Mouse (Mus musculus) c-Kit-negative CD71-positive TER-119-positive erythroid progenitor cells, embryonic 14.5 days (primary cell): ENCODE measurements around the gene Thada.
"Not testable (repeated sequence)": the region's sequence is repeated elsewhere in the genome, so short reads cannot be mapped to it uniquely, and the experiment has no call there.

Experiments
- DNase-seq: peaks from one replicate; pipeline ENCODE4 v3.0.0-alpha.2; 2013; ENCODE audit warnings: low read depth, low spot score

Thada gene

DNA sequence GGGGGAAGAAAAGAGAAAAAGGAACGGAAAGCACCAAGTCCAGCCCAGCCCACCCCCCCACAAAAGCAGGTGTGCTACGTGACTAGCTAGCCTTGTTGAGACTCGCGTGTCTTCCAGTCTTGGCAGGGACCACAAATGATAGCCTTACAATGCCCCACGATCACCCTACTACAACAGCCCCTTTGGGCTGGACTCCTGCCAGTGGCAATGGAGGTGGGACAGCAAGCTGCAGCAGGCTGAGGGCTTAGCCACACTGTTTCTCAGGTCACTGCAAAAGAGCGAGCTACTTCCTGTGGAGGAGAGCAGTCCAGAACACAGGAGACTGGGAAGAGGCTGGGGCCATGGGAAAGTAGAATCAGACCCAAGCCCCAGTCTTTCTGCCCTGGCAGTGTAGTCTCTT, 201.7 kb downstream of the Thada start:
- DNase-seq, result no peak

DNA sequence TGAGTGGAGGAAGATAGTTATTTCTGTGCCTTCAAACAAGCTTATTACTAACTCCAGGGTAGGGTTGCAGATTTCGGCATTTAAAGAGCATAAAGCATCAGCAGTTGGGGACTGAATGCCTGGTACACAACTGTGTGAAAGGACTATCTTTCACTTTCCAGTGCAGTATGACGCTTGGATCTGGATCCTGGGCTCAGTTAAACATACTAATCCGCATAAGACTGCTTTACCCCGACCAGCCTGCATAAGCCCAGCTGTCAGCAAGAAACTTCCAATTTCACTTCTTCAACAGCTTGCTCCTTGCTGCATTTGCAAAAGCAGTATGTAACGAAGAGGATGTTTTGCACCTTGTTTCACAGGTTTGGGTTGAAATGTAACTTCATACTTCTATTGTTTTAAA, 202.4 kb downstream of the Thada start:
- no peak for DNase-seq

DNA sequence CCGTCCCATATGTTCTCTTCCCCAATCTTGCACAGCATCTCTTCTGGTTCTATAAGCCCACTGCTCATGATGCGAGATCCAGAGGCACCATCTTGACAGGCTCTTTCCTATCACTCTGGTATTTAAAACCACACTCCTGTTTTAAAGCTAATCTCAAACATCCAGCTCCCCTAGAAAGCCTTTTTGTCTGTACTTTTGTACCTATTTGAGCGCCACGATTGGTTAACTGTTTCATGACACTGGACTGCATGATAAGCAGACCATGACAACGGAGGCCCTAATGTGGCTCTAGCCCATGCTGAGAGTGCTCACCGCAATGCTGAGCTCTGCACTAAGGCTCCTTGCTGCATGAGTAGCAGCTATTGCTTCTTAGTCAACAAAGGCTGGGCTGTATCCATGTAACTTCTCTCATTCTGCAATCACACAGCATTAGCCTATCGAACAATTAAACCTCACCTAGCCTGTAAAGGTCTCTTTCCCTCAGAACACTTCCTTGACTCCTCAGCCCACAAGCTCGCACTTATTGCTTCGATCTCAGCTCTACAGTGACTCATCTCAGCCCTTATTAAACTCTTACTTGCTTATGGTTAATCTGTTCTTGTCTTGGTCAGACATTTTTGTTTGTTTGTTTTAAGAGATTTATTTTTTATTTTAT, 203.6 kb downstream of the Thada start:
- DNase-seq, result no peak

DNA sequence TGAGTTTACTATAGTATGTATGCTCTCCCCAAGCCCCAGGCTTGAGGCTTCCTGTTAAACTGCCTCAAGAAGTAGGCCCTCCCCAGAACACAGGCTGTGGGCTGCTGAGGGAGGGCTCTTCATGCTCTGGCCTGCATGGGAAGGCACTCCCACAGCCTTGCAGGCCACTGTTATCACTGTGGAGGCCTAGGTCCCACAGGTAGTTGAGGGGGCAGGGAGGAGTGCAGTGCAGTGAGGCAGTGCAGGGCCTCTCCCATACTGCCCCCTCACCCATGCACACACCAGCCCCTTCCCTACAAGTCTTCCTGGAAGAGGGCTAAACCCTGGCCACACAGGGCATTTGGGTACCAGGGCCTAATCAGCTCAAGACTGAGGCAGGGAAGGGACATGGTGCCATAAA, 205.0 kb downstream of the Thada start:
- no peak for DNase-seq

DNA sequence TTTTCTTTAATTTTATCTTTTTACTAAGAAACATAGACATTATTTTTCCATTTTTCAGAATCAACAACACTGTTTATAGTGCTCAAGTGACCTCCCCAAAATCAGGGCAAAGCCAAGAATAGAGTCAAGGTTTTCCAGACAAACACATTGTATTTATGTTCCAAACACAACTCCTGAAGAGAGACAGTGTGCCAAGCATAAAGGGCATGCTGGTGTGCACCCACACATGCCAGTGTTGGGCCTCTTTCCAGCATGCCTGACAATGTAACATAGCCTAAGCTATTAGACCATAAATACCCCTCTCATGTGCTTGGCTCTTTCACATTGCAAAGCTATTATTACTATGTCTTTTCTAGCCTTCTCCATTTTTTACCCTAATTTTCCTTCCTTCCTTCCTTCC, 205.8 kb downstream of the Thada start:
- no peak for DNase-seq

DNA sequence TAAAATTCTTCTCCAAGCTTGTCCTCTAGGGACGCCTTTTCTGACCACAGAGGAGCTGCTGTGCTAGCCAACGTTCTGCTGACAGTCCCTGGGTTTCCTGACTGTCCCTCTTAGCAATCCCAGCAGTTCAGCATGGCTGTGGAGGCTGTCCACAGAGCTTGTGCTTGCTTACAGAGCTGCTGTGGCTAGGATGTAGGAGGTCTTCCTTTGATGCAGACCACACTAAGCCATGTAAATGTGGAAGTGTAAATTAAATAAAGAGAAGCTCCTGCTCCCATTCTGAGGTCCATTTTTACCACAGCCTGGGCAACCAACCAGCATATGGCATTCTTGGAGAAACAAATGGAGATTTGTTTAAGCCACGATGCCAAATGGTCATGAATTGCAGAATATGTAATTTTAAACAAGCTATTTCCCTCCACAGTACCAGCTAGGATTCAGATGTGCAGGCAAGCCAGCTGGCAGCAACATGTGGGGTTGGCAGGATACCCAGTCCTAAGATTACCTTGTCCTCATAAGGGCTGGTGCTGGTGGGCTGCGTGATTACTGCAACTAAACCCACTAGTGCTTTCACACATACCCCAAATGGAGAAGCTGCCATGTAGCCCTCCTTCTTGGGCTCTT, 207.3 kb downstream of the Thada start:
- DNase-seq, result no peak

DNA sequence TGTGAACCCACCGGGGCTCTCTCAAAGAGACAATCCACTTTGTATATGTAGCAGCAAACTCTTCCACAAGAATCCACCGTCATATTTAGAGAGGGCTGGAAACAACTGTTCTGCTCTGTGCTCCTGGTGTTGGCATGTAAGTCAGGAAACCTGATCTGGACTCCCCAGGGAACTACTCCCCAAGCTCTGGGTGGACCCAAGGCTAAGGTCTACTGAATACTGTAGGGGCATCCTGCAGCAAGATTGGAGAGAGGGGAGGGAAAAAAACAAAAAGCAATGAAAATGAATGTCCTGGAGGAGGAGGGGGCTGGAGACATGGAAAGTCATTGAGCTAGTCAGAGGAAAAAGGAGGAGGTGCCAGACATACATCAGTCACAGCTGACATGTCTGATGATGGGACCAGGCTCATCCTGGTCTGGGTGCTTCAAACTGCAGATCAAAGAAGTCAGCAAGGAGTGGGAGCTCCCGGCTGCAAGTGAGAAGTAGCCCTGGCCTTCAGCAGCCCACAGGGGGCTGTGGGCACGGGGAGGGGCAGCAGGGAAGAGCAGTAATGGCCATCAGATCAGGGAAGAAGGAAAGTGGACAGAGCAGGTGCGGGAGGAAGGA, 208.0 kb downstream of the Thada start:
- no peak for DNase-seq

DNA sequence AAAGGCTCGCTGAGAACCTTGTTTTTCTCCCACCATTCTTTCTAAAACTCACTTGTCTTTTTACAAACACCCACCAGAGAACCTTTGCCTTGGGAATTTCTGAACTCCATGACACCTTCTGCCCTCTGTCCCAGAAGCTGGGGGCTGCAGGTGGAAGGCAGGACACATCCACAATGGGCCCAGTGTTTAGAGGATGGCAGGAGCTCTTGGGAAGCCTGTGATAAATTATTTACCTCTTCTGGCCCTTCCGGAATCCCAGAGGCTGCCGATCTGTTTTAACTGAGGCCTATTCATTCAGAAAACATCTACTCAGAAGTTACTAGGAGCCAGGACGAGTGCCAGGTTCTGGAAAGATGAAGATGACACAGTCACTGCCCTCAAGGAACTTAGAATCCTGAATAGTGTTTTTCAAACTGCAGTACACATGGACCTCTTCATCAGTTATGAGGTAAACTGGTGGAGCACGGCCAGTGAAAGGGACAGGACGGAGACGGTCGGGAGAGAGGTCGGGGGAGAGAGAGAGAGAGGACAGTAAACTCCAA, 209.7 kb downstream of the Thada start:
- DNase-seq, result no peak

DNA sequence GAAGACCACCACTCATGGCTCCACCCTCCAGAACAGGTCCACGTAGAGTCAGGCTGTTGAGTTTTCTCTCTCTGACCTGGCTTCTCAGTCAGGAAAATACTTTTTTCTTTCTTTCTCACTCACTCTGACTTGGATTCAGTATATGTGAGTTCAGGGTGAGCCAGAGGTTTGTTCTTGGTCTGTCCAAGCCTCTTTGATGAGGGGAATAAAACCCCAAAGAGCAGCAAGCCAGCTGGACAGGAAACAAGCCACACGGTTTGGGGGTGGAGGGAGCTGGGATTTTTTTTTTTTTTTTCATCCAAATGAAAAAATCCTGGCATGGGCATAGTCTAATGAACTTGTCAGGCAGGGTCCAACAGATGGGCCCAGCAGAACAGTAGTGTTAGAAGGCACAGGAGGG, 210.2 kb downstream of the Thada start:
- DNase-seq, result no peak

DNA sequence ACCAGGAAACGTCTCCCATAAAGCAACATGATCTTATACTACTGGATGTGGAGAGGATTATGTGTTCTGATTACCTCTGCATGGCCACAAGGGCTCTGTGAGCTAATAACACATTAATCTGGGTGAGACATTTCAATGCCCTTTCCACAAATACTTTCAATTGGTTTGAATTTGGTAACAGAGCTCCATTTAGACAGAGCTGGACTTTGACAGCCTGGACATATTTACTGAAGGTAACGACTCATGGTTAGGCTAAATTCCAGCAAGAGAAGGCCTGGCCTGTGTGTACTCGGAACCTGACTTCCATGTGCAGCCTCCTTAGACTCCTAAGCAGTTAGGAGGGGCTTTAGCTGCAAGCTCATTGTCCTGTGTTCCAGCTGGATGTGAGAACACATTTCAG, 214.6 kb downstream of the Thada start:
- DNase-seq, result no peak

DNA sequence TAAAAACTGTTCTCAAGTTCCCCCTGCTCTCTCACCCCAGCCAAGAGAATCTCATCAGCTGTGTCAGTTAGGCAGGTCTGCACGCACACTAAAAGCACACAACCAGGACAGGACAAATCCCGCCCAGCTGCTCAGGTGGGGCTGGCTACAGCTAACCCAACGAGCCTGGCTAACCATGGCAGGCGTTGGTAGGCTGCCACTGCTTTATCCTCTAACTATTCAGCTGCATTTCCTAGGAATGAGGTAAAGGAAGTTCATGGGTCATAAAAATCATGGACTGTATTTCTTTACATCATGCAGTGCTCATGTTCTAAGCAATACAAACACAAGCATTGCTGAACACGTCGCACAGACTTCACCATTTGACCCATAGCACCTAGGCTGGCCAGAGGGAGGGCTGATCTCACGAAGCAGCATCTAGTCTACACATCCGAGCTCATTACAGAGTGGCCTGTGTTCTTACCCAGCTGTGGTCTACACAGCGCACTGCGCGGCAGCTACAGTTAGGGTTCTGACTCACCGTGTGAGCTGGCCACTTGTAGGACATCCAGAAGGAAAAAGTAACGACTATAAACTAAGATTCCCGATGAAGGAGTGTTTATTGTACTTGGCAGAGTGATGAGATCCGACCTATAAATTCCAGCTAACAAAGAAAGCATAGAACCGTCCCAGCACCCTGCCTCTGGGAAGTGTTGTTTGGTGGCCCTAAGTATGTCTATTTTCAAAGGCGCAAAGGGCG, 221.7 kb downstream of the Thada start:
- DNase-seq, result no peak

DNA sequence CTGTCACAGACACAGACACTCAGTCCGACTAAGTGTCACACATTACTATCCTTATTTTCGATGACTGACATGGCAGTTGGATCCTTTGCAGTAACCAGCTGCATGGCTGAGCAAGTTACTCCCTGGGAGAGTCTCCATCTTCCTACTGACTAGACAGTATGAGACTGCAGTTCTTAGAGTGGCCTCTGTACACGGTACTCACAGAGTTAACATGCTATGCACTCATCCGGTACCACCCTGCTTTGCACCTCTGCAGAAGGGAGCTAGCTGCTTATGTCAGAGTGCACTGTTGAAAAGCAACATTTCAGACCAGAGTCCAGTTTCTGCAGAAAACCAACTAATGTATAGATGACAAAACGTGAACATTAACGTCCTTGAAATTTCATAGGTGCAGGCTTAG, 222.2 kb downstream of the Thada start:
- DNase-seq, result no peak

DNA sequence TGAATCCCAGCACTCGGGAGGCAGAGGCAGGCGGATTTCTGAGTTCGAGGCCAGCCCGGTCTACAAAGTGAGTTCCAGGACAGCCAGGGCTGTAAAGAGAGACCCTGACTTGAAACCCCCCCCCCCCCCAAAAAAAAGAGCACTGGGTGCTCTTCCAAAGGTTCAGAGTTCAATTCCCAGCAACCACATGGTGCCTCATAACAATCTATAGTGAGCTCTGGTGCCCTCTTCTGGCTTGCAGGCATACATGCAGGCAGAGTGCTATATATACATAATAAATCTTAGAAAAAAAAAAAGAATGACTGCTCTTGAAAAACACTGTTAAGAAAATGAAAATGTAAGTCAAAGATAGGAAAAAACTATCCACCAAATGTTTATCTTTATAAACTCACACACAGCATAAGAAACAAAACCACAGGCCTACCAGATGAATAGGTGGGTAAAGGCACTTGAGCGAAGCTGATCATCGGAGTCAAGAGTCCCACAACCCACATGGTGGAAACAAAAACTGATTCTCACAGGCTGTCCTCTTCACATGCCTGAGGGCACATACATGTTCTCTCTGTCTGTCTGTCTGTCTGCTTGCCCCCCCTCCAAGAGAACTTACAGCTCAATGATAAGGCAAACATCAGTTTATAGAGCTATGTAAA, 224.6 kb downstream of the Thada start:
- DNase-seq, result no peak

DNA sequence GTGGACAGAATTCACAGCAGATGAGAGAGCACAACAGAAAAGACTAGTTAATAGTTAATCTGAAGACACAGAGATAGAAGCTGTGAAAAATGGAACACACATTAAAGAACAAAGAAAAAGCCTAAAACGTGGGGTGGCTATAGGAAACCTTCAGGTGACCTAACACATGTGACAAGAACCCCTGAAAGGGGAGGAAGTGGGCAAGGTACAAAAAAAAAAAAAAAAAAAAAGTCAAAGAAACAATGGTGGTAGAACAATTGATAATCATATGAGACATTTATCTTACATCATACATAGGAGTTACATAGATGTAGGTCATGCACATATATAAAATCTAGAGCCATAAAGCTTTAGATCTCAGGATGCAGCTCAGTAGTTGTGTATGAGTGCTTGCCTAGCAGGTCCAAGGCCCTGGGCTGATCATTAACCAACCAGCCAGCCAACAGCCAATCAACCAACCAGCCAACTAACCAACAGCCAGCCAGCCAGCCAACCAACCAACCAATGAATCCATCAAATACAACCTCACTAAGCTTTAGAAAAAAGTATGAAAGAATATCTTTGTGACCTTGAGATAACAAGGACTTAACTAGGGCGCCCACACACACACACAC, 226.2 kb downstream of the Thada start:
- no peak for DNase-seq

DNA sequence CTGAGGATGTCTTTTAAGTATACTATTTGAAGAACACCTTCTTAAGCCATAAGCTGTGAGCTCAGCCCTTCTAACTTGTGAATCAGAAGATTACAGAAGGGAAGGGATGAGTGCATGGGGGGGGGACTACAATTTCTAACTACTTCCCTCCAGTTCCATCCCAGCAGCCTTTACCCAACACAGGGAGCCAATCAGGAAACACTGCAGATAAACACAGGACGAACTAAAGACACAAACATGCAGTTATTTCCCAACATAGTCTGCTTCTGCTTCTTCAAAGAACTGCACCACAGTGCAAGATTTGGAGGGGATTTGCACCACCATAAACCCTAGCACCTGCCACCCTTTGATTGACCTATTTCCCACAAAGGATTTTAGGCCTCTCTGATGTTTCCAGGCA, 227.8 kb downstream of the Thada start:
- no peak for DNase-seq

DNA sequence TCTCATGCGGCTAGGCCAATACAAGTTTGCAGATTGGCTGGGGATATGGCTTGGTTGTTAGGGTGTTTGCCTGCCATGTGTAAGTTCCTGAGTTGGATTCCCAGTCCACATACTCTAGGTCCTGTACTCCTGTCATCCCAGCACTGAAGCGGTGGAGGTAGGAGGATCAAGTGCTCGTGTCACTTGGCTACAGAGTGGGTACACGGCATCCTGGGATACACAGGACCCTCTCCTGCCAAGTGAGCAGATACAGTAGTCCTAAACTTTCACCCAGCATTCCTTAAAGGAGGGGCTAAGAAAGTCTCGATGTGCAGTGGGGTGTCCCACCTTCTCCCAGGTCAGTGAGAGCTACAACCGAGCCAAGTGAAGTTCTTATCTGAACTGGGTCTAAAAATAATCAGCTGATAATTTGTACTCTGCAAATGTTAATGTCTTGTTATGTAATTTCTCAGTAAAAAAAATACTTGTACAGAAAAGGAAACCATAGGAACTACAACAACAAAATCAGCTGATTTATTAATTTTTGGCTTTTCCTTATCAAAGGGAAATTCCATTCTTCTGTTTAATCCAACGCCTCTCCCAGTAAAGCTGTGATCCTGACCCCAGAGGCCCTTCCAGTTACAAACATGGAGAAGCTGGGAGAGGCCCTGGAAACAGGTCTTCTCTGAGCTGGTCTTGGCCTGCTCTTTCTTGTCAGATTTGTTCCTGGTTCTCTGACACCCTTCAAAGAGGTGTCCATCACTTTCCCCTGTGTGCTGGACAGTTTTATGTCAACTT, 229.0 kb downstream of the Thada start:
- no peak for DNase-seq

DNA sequence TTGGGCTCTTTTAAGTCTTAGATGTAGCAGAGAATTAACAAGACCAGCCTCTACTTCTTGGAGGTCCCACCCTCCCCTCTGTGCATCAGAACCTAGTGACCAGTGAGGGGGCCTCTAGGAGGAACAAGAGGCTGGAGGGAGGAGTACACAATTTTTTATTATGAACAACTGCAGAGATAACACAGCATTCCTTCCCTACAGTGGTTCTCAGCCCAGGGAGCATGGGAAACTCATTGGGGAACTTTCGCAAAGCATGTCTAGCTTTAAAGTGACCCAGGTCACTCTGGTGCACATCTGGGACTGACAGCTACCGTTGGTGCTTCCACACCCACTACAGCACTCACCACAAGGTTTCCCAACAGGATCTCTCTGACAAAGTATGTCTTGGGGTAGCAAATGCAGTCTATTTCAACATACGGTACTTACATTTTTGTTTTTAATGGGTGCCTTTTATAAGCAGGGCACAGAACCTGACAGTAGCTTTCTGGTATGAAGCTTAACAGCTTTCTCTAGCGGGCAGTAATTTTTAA, 230.5 kb downstream of the Thada start:
- no peak for DNase-seq

DNA sequence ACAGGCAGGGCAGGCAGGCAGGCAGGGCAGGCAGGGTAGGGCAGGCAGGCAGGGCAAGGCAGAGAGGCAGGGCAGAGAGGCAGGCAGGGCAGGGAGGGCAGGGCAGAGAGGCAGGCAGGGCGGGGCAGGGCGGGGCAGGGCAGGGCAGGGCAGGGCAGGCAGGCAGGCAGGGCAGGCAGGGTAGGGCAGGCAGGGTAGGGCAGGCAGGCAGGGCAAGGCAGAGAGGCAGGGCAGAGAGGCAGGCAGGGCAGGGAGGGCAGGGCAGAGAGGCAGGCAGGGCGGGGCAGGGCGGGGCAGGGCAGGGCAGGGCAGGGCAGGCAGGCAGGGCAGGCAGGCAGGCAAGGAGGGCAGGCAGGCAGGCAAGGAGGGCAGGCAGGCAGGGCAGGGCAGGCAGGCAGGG, 231.2 kb downstream of the Thada start:
- DNase-seq, result not testable (repeated sequence)

DNA sequence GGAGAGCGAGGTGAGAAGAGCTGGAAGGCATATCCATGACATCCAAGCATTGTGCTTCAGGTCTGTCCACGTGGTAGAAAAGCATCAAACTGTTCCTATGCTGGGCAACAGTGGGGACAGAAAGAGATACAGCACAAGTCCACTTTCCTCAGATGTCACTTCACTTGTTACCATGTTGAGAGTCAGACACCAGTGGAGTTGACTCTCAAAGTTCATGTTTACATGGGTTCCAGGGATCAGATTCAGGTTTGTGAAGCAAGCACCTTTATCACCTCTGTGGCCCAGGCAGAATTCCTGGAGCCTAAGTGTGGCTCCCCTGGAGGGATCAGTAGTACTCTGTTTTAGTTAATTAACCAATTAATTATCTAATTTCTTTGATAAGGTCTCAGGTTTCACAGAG, 232.2 kb downstream of the Thada start:
- no peak for DNase-seq

DNA sequence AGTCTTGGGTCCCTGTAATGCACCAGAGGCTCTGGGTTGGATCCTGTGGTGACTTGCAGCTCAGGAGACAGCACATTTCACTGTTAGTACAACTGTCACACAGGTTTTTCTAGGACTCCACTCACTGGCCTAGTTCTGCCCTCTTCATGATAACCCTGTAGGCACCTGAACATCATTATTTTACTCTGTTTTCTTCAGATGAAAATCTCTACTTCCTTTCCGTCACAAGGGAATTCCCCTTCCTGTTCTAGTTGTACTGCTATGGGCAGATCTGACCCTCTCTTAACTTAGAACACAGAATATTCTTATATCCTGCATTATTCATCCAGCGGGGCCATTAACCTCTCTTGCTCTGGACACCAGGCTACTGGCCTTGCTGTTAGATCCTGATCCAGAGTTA, 234.6 kb downstream of the Thada start:
- no peak for DNase-seq
